Mouse (Mus musculus): ENCODE data around the gene Dusp12. TPM values are rescaled to one million over a fixed set of nuclear protein-coding genes. Genes with fewer than 3 reads are reported as not detected.

Gene Dusp12
- polyA plus RNA-seq, 1 experiment from 2014 or later: 39.9 TPM

GRCm38 (mm10) chr1:170886044-170886458 lies 711 bp upstream of the Dusp12 start:
- Histone ChIP-seq H3K4me2 (no peak overlapping the region), H3K27me3 (ENCODE audit: insufficient read depth, low read length) (no peaks in the 10 kb centered on the region), H3K36me3 (ENCODE audit: insufficient read depth) (0 out of 2 replicates have a peak, but pooled peaks cover 5% of the 10 kb centered on the region), H3K9me3 (ENCODE audit: low read depth, low read length) (no peaks in the 10 kb centered on the region), H3K4me3 (ENCODE audit: low read depth, low read length) (no peak overlapping the region), H3K9ac (no peak overlapping the region), H3K27ac (ENCODE audit: low read depth) (no peak overlapping the region), H3K4me1 (ENCODE audit: insufficient read depth) (no peaks in the 10 kb centered on the region)
- WGBS: 38% methylated on average over 6 of the region's 6 CpGs
- TF ChIP-seq CTCF (IDR thresholded peaks at IDR 0.05; ENCODE audit: low read depth): no peak
- ATAC-seq (ENCODE audit: insufficient read depth) (no peak), DNase-seq (no peak)

GRCm38 (mm10) chr1:170884390-170884789 lies 950 bp downstream of the Dusp12 start:
- H3K36me3 ChIP-seq (ENCODE audit: insufficient read depth): peaks cover 19% of the 10 kb centered on the region
- no peaks in the 10 kb centered on the region for H3K9me3 ChIP-seq (ENCODE audit: low read depth, low read length)
- H3K27ac ChIP-seq (ENCODE audit: low read depth): no peak overlapping the region
- peak overlapping the region; percentile 95 for H3K4me3 ChIP-seq (ENCODE audit: low read depth, low read length)
- TF ChIP-seq CTCF (IDR thresholded peaks at IDR 0.05; ENCODE audit: low read depth): no peak
- ATAC-seq (ENCODE audit: insufficient read depth): peak; percentile 21; the same call in 1 of the 2 replicates
- H3K4me2 ChIP-seq: peak overlapping the region; percentile 85
- H3K9ac ChIP-seq: peak overlapping the region; percentile 90
- H3K4me1 ChIP-seq (ENCODE audit: insufficient read depth): no peaks in the 10 kb centered on the region
- H3K27me3 ChIP-seq (ENCODE audit: insufficient read depth, low read length): no peaks in the 10 kb centered on the region
- no peak for DNase-seq
- WGBS: 12% methylated on average over 8 of the region's 8 CpGs

GRCm38 (mm10) chr1:170882915-170883485 lies 2.3 kb downstream of the Dusp12 start:
- no peak for DNase-seq
- H3K4me3 ChIP-seq (ENCODE audit: low read depth, low read length): no peak overlapping the region
- 72% methylated on average over 5 of the region's 5 CpGs for WGBS
- ATAC-seq (ENCODE audit: insufficient read depth): no peak
- H3K4me2 ChIP-seq: no peak overlapping the region
- H3K9ac ChIP-seq: no peak overlapping the region
- no peak overlapping the region for H3K27ac ChIP-seq (ENCODE audit: low read depth)
- TF ChIP-seq CTCF (IDR thresholded peaks at IDR 0.05; ENCODE audit: low read depth): no peak
- peaks cover 26% of the 10 kb centered on the region for H3K36me3 ChIP-seq (ENCODE audit: insufficient read depth)
- no peaks in the 10 kb centered on the region for H3K27me3 ChIP-seq (ENCODE audit: insufficient read depth, low read length)
- H3K4me1 ChIP-seq (ENCODE audit: insufficient read depth): no peaks in the 10 kb centered on the region
- H3K9me3 ChIP-seq (ENCODE audit: low read depth, low read length): no peaks in the 10 kb centered on the region

GRCm38 (mm10) chr1:170876906-170877305 lies 8.4 kb downstream of the Dusp12 start:
- H3K4me1 ChIP-seq (ENCODE audit: insufficient read depth): no peaks in the 10 kb centered on the region
- H3K9me3 ChIP-seq (ENCODE audit: low read depth, low read length): no peaks in the 10 kb centered on the region
- WGBS: 92% methylated on average over 5 of the region's 5 CpGs
- ATAC-seq (ENCODE audit: insufficient read depth) (no peak), DNase-seq (no peak)
- H3K4me3 ChIP-seq (ENCODE audit: low read depth, low read length): no peak overlapping the region
- H3K36me3 ChIP-seq (ENCODE audit: insufficient read depth): peaks cover 56% of the 10 kb centered on the region
- H3K27me3 ChIP-seq (ENCODE audit: insufficient read depth, low read length): no peaks in the 10 kb centered on the region
- H3K4me2 ChIP-seq: no peak overlapping the region
- no peak overlapping the region for H3K27ac ChIP-seq (ENCODE audit: low read depth)
- no peak for TF ChIP-seq CTCF (IDR thresholded peaks at IDR 0.05; ENCODE audit: low read depth)
- no peak overlapping the region for H3K9ac ChIP-seq

- TF ChIP-seq CTCF (IDR thresholded peaks at IDR 0.05; ENCODE audit: low read depth): no peak
- Histone ChIP-seq H3K27ac (ENCODE audit: low read depth) (no peak overlapping the region), H3K4me1 (ENCODE audit: insufficient read depth) (no peaks in the 10 kb centered on the region), H3K9ac (no peak overlapping the region), H3K27me3 (ENCODE audit: insufficient read depth, low read length) (no peaks in the 10 kb centered on the region), H3K4me3 (ENCODE audit: low read depth, low read length) (no peak overlapping the region), H3K4me2 (no peak overlapping the region), H3K9me3 (ENCODE audit: low read depth, low read length) (no peaks in the 10 kb centered on the region), H3K36me3 (ENCODE audit: insufficient read depth) (peaks cover 54% of the 10 kb centered on the region)
- DNase-seq (no peak), ATAC-seq (ENCODE audit: insufficient read depth) (no peak)
- WGBS: 60% methylated on average over 3 of the region's 3 CpGs
Observed at GRCm38 (mm10) chr1:170875676-170876075, 9.7 kb downstream of the Dusp12 start.

- ATAC-seq (ENCODE audit: insufficient read depth) (no peak), DNase-seq (no peak)
- H3K36me3 ChIP-seq (ENCODE audit: insufficient read depth): peaks cover 36% of the 10 kb centered on the region
- no peak overlapping the region for H3K4me3 ChIP-seq (ENCODE audit: low read depth, low read length)
- 93% methylated on average over 2 of the region's 2 CpGs for WGBS
- no peak for TF ChIP-seq CTCF (IDR thresholded peaks at IDR 0.05; ENCODE audit: low read depth)
- no peaks in the 10 kb centered on the region for H3K27me3 ChIP-seq (ENCODE audit: insufficient read depth, low read length)
- H3K4me1 ChIP-seq (ENCODE audit: insufficient read depth): no peaks in the 10 kb centered on the region
- no peak overlapping the region for H3K9ac ChIP-seq
- no peaks in the 10 kb centered on the region for H3K9me3 ChIP-seq (ENCODE audit: low read depth, low read length)
- H3K27ac ChIP-seq (ENCODE audit: low read depth): no peak overlapping the region
- no peak overlapping the region for H3K4me2 ChIP-seq
Observed at GRCm38 (mm10) chr1:170871961-170872360, 13.4 kb downstream of the Dusp12 start.

GRCm38 (mm10) chr1:170871402-170871801 lies 13.9 kb downstream of the Dusp12 start:
- DNase-seq: no peak
- peaks cover 33% of the 10 kb centered on the region for H3K36me3 ChIP-seq (ENCODE audit: insufficient read depth)
- TF ChIP-seq CTCF (IDR thresholded peaks at IDR 0.05; ENCODE audit: low read depth): no peak
- no peak overlapping the region for H3K27ac ChIP-seq (ENCODE audit: low read depth)
- no peaks in the 10 kb centered on the region for H3K27me3 ChIP-seq (ENCODE audit: insufficient read depth, low read length)
- 85% methylated on average over 6 of the region's 6 CpGs for WGBS
- no peak overlapping the region for H3K4me2 ChIP-seq
- no peaks in the 10 kb centered on the region for H3K9me3 ChIP-seq (ENCODE audit: low read depth, low read length)
- H3K4me1 ChIP-seq (ENCODE audit: insufficient read depth): no peaks in the 10 kb centered on the region
- H3K9ac ChIP-seq: no peak overlapping the region
- ATAC-seq (ENCODE audit: insufficient read depth): no peak
- H3K4me3 ChIP-seq (ENCODE audit: low read depth, low read length): no peak overlapping the region

Measured in lung, embryonic 14.5 days (tissue).